Mouse (Mus musculus) embryonic facial prominence, embryonic 12.5 days (tissue): ENCODE results near the gene Rgs6. TPM values are rescaled to one million over a fixed set of nuclear protein-coding genes. Genes with fewer than 3 reads are reported as not detected.

Experiments used
- ATAC-seq: fragments of 200-750 bp; cut with Nextera tagmentation; 2 replicates; pipeline ENCODE4 v1.8.0; 2017; ENCODE audit not compliant: insufficient number of reproducible peaks, insufficient read depth, low FRiP score, low TSS enrichment
- H3K27ac ChIP-seq: fragments of 300-500 bp; sonication (generic); 2 replicates; pipeline ENCODE4 v1.5.1; 2016; ENCODE audit warnings: mild to moderate bottlenecking
- H3K27me3 ChIP-seq: fragments of 300-500 bp; sonication (generic); 2 replicates; pipeline ENCODE4 v1.6.1; 2016; ENCODE audit warnings: mild to moderate bottlenecking, moderate library complexity
- H3K36me3 ChIP-seq: fragments of 300-500 bp; sonication (generic); 2 replicates; pipeline ENCODE4 v1.6.1; 2016; ENCODE audit warnings: mild to moderate bottlenecking
- H3K4me1 ChIP-seq: fragments of 300-500 bp; sonication (generic); 2 replicates; pipeline ENCODE4 v1.6.1; 2016
- H3K4me2 ChIP-seq: fragments of 300-500 bp; sonication (generic); replicated peaks from 2 replicates; pipeline ENCODE4 v1.6.1; 2016; ENCODE audit warnings: mild to moderate bottlenecking, moderate library complexity
- H3K4me3 ChIP-seq: fragments of 300-500 bp; sonication (generic); 2 replicates; pipeline ENCODE4 v1.5.1; 2016; ENCODE audit warnings: mild to moderate bottlenecking
- H3K9ac ChIP-seq: fragments of 300-500 bp; sonication (generic); 2 replicates; pipeline ENCODE4 v1.6.1; 2016; ENCODE audit warnings: mild to moderate bottlenecking, moderate library complexity
- H3K9me3 ChIP-seq: fragments of 300-500 bp; sonication (generic); 2 replicates; pipeline ENCODE4 v1.6.1; 2016; ENCODE audit warnings: mild to moderate bottlenecking, moderate library complexity
- WGBS: fragments of 180-500 bp; shearing (Covaris S2); methylation state at CpG from one replicate; pipeline ENCODE4 v1.1.7; 2016; 5-methylcytosine and 5-hydroxymethylcytosine counted together
- polyA plus RNA-seq: library from polyadenylated mRNA; unstranded; fragments of >200 nt; fragmentation: Nextera tagmentation; extraction: Ambion mirVana; gene quantifications from 2 replicates; pipeline ENCODE4 v1.2.1, GENCODE M21; 2016

Rgs6 gene
- polyA plus RNA-seq, 1 experiment from 2014 or later, result 3.7 TPM

DNA sequence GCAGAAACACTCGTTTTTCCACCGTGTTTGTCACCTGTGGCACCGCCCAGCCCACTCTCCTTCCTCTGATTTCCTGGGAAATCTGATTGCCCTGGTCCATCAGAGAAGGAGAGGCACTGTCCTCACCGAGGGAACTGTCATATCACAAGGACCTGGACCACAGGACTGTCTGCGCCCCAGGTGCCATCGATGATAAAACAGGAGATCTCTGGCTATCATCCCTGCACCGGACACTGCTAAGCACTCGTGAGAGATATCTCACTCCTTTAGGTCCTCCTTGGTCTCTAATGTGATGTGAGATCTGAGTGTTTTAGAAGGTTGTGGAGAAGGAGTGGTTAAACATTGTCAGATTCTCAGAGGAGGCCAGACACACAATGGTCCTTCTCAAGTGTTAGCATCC lies 462.4 kb downstream of the Rgs6 start:
- ATAC-seq, result no peak
- Histone ChIP-seq H3K36me3 (no peaks in the 10 kb centered on the region), H3K27ac (no peak overlapping the region), H3K9me3 (no peaks in the 10 kb centered on the region), H3K9ac (no peak overlapping the region), H3K4me3 (no peak overlapping the region), H3K27me3 (no peaks in the 10 kb centered on the region), H3K4me1 (no peaks in the 10 kb centered on the region; the same call in 1 of the 2 replicates), H3K4me2 (no peak overlapping the region)
- WGBS, result 90% methylated on average over 8 of the region's 8 CpGs

DNA sequence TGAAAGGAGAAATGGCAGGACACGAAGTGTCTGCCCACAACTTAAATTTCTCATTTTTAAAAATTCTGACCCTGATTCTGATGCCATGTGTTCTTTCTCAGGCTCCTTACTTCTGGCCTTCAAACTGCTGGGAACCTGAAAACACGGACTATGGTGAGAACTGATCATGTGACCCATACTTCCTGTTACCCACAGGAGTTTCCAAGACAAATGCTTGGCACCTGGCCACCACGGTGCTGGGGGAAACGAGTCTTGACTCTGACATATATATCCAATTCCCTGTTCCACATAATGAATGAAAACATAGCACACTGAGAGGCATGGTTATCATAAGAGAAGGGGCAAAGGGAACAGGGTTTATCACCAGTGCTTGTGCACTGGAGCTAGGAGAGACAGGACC lies 464.3 kb downstream of the Rgs6 start:
- Histone ChIP-seq H3K4me1 (no peaks in the 10 kb centered on the region), H3K9ac (no peak overlapping the region), H3K27me3 (no peaks in the 10 kb centered on the region), H3K27ac (no peak overlapping the region), H3K4me3 (no peak overlapping the region), H3K36me3 (no peaks in the 10 kb centered on the region), H3K4me2 (no peak overlapping the region), H3K9me3 (no peaks in the 10 kb centered on the region)
- WGBS, result 61% methylated on average over 4 of the region's 4 CpGs
- no peak for ATAC-seq

DNA sequence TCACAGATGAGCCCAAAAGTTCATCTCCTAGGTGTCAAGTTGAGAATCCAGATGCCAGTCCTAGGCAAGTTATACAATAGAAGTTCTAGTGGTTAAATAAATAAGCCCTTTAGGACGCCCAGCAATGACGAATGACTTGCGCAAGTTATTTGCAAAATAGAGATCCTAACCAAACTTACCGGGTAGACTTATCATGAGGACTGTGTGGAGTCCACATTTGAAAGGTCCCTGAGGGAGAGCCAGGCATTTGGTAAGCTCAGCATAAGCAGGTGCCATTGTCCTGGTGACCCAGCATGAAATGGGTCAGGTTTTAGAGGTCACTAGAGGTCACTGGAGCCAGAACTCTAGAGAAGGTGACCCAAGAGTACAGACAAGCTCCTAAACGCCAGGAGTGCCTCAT lies 467.6 kb downstream of the Rgs6 start:
- Histone ChIP-seq H3K27me3 (no peaks in the 10 kb centered on the region), H3K4me1 (no peaks in the 10 kb centered on the region), H3K27ac (no peak overlapping the region), H3K9me3 (no peaks in the 10 kb centered on the region), H3K9ac (no peak overlapping the region), H3K4me2 (no peak overlapping the region), H3K36me3 (no peaks in the 10 kb centered on the region), H3K4me3 (no peak overlapping the region)
- no peak for ATAC-seq
- 81% methylated on average over 5 of the region's 5 CpGs for WGBS

DNA sequence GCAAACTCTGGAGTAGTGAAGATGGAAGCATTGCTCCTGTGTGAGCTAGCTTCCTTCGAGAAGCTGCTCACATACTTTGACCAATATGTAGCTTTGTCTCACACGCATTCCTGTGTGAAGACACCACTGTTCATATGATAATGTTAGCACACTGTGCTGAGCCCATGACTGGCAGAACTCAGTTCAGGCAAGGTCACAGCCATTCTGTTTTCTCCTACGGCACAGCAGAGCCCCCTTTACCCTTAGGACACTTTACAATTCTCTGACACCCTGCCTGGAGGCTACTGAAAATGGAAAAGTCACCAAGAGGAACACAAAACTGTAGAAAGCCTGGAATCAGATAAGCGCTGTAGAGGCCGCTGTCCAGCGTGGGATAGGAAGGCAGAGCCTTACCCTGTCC lies 478.3 kb downstream of the Rgs6 start:
- WGBS, result 76% methylated on average over 6 of the region's 6 CpGs
- Histone ChIP-seq H3K4me3 (no peak overlapping the region), H3K9me3 (no peaks in the 10 kb centered on the region), H3K4me1 (no peaks in the 10 kb centered on the region; the same call in 1 of the 2 replicates), H3K27me3 (no peaks in the 10 kb centered on the region), H3K36me3 (no peaks in the 10 kb centered on the region), H3K9ac (no peak overlapping the region), H3K27ac (no peak overlapping the region), H3K4me2 (no peak overlapping the region)
- no peak for ATAC-seq

DNA sequence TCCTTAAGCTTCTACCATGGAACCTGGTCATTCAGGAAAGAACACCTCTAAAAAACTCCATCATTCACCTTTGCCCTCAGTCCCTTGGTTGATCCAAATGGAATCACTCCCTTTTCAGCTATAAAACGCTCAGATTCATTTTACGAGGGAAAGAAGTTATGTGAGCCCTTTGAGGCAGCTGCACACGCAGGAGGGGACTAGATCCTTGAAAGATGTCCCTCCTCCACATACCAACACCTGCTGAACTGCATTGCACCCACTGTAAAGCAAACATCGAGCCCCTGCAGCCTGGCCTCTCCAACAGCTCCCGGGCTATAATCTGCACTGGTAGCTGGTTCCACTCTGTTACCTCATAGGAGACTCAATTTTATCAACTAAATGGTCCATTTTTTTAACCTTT lies 482.8 kb downstream of the Rgs6 start:
- Histone ChIP-seq H3K4me2 (no peak overlapping the region), H3K36me3 (no peaks in the 10 kb centered on the region), H3K27me3 (no peaks in the 10 kb centered on the region), H3K4me1 (peaks cover 21% of the 10 kb centered on the region), H3K27ac (no peak overlapping the region), H3K9ac (no peak overlapping the region), H3K9me3 (no peaks in the 10 kb centered on the region), H3K4me3 (no peak overlapping the region)
- 72% methylated on average over 5 of the region's 5 CpGs for WGBS
- ATAC-seq, result no peak

DNA sequence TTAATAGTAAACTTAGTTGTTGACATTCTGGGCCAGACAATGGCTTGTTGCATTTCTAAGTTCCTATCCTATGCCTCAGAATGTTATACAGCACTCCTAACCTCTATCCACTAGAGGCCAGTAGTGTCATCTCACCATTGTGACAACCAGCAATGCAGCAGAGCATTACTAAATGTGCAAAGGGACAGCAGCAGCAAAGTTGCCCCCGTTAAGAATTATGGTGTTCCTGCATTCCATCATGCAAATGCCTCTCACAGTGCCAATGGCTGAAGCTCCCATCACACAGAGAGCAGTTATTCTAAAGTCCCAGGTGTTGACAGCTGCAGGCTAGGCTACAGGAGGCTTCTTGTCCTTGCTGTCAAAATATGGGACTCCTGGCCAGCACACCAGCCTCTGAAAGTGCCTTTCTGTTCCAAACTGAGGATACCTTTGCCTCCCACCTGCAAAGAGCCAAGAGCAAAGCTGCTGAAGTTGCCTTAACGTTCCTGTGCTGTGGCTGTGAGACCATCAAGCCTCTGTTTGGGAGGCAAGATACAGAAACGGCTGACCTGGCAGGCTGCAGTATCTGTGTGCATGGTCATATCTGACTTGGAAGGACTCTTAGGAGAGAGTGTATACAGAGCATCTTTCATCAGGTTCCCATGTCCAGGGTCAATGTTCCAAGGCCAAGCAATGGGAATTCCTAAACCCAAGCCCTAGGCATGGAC lies 484.2 kb downstream of the Rgs6 start:
- Histone ChIP-seq H3K4me2 (no peak overlapping the region), H3K36me3 (no peaks in the 10 kb centered on the region), H3K4me1 (peaks cover 21% of the 10 kb centered on the region), H3K9ac (no peak overlapping the region), H3K27me3 (no peaks in the 10 kb centered on the region), H3K4me3 (no peak overlapping the region), H3K9me3 (no peaks in the 10 kb centered on the region), H3K27ac (peak overlapping the region; percentile 74; the same call in 1 of the 2 replicates)
- no peak for ATAC-seq
- WGBS, result 45% methylated on average over 3 of the region's 3 CpGs

DNA sequence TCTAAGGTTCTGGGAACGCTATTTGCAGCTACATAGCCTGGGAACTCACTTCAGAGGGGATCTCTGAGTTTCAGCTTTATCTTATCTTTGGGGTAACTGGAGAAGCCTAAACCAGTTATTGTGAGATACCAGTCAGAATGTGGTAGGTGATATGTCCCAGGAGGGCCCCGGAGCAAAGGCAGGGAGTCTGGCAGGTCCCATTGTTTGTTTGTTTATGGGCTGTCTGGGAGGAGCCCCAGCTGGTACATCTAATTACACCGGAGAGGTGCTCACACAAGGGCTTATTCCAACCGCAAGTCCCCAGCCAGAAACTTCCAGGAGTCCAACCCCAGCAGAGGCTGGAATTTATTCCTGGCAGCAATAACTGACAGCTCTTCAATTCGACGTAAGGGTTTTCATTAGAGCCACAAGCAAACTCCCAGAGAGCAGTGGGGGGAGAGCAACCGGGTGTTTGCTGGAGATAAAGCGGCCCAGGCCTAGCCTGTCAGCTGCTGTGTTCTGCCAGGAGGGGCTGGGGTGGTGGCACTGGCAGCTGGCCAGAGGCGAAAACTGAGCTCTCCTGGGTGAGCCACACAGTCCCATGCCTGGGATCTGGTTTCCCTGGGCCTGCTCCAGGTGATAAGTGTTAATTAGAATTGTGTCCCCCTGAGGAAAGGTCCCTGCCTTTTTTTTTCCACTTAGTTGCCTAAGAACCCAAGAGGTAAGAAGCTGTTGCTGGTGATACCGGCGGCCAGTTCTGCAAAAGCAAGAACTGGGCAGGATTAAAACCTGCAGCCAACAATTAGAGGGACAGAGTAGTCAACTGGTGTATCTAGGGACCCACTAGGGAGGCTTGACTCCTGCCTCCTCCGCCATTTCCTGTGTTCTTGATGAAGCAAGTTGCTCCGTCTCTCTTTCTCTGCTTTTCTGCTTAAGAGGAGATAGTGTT lies 485.1 kb downstream of the Rgs6 start:
- no peaks in the 10 kb centered on the region for H3K27me3 ChIP-seq
- H3K27ac ChIP-seq, result peak overlapping the region; percentile 74
- WGBS, result 25% methylated on average over 13 of the region's 13 CpGs
- peaks cover 21% of the 10 kb centered on the region for H3K4me1 ChIP-seq
- ATAC-seq, result peak; percentile 93
- H3K36me3 ChIP-seq, result no peaks in the 10 kb centered on the region
- H3K9me3 ChIP-seq, result no peaks in the 10 kb centered on the region
- no peak overlapping the region for H3K4me3 ChIP-seq
- 0 out of 2 replicates have a peak overlapping the region, but pooled peaks have one; percentile 5 for H3K9ac ChIP-seq
- peak overlapping the region; percentile 1; the same call in 1 of the 2 replicates for H3K4me2 ChIP-seq

DNA sequence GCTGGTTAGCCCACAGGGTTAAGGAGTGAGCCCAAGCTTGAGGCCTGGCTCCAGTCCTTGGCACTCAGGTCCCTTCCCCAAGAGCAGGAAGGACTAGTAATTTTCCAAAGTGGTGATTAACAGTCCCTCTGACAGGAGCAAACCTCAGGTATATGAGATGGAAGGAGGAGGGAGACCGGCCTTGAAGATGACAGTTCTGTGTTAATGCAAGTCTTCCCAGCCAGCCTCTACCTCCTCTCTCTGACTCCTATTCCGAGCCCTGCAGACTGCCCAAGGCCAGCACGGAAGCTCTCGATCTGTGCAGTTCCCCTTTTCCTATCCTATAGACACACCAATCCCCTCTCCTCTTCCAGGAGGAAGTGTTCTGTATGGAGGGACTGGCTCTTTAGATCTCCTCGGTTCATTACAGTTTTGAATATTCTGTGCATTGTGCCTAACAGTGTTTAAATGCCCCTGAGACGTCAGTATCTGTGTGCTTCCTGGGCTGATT lies 485.8 kb downstream of the Rgs6 start:
- WGBS, result 68% methylated on average over 6 of the region's 6 CpGs
- Histone ChIP-seq H3K27me3 (no peaks in the 10 kb centered on the region), H3K4me3 (no peak overlapping the region), H3K9ac (no peak overlapping the region), H3K36me3 (no peaks in the 10 kb centered on the region), H3K4me2 (no peak overlapping the region), H3K4me1 (peaks cover 21% of the 10 kb centered on the region), H3K9me3 (no peaks in the 10 kb centered on the region), H3K27ac (peak overlapping the region; percentile 74)
- ATAC-seq, result no peak

DNA sequence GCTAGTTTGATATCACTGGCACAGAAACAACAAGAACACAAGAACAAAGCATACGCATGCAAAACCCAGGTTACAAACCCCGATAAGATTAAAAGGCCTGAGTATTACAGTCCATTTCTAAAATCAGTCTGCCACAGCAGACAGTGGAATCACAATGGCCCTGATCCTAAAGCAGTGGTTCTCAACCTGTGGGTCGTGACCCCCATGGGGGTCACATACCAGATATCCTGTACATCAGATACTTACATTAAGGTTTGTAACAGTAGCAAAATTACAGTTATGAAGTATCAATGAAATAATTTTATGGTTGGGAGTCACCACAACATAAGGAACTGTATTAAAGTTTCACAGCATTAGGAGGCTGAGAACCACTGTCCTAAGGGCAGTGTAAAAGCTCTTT lies 488.1 kb downstream of the Rgs6 start:
- no peaks in the 10 kb centered on the region for H3K9me3 ChIP-seq
- H3K4me2 ChIP-seq, result no peak overlapping the region
- WGBS, result 91% methylated on average over 3 of the region's 3 CpGs
- H3K36me3 ChIP-seq, result no peaks in the 10 kb centered on the region
- ATAC-seq, result no peak
- no peak overlapping the region for H3K4me3 ChIP-seq
- no peaks in the 10 kb centered on the region for H3K27me3 ChIP-seq
- peaks cover 21% of the 10 kb centered on the region for H3K4me1 ChIP-seq
- no peak overlapping the region for H3K27ac ChIP-seq
- no peak overlapping the region for H3K9ac ChIP-seq

DNA sequence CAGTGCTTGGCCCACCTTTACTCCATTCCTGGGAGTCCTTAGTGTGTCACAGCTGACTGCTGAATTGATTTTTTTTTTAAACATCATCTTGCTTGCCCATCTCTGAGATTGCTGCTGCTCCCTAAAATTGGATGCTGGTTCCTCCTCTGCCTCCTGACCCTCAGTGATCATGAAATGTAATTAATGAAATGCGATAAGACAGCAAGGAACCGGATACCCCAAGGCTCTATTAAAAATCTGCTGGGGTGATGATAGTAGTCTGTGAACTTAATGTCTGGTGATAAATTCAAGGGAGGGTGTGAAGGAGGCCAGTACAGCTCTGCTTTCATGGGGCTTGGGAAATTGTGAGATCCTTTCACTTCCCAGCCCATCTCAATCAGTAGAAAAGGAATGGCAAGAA lies 489.4 kb downstream of the Rgs6 start:
- Histone ChIP-seq H3K4me3 (no peak overlapping the region), H3K4me2 (no peak overlapping the region), H3K27me3 (no peaks in the 10 kb centered on the region), H3K36me3 (no peaks in the 10 kb centered on the region), H3K27ac (no peak overlapping the region), H3K4me1 (peaks cover 18% of the 10 kb centered on the region), H3K9ac (no peak overlapping the region), H3K9me3 (no peaks in the 10 kb centered on the region)
- 88% methylated on average over 2 of the region's 2 CpGs for WGBS
- no peak for ATAC-seq

DNA sequence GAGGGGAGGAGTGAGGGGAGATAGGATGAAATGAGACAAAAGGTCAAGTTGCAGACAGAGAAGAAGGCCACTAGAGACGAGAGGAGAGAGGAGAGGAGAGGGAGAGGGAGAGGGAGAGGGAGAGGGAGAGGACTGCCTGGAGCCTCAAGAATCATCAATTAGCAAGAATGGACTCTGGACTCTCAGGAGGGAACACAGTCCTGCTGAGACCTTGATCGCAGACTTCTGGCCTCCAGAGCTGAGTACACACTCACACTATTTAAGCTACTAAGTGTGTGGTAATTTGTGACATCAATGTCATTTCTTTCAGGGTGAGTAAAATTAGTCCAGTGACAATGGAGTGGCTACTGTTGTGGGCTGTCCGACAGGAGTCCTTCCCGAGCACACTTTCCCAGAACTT lies 495.3 kb downstream of the Rgs6 start:
- Histone ChIP-seq H3K4me1 (0 out of 2 replicates have a peak, but pooled peaks cover 3% of the 10 kb centered on the region), H3K27me3 (no peaks in the 10 kb centered on the region), H3K4me2 (no peak overlapping the region), H3K27ac (no peak overlapping the region), H3K9ac (no peak overlapping the region), H3K9me3 (no peaks in the 10 kb centered on the region), H3K4me3 (no peak overlapping the region), H3K36me3 (no peaks in the 10 kb centered on the region)
- ATAC-seq, result no peak
- WGBS, result 81% methylated on average over 3 of the region's 4 CpGs

DNA sequence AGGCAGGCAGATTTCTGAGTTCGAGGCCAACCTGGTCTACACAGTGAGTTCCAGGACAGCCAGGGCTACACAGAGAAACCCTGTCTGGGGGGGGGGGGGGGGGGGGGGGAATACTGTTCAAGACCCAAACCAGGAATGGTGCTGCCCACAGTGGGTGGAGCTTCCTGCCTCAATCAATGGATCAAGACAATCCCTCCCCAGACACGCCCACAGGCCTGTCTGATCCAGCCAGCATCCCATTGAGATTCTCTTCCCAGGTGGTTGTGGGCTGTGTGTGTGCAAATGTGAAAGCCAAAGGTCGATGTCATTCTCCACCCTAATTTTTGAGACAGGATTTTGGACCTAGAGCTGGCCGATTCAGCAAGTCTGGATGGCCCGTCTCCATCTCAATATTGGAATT lies 496.5 kb downstream of the Rgs6 start:
- Histone ChIP-seq H3K9me3 (no peaks in the 10 kb centered on the region), H3K4me2 (no peak overlapping the region), H3K4me1 (0 out of 2 replicates have a peak, but pooled peaks cover 3% of the 10 kb centered on the region), H3K9ac (no peak overlapping the region), H3K27ac (no peak overlapping the region), H3K36me3 (no peaks in the 10 kb centered on the region), H3K27me3 (no peaks in the 10 kb centered on the region), H3K4me3 (no peak overlapping the region)
- ATAC-seq, result no peak
- WGBS, result 97% methylated on average over 5 of the region's 5 CpGs
